Mouse (Mus musculus): Measurements from ENCODE around the gene Camk2b. TPM values are rescaled to one million over a fixed set of nuclear protein-coding genes. Genes with fewer than 3 reads are reported as not detected.
A peak's percentile ranks its signal among the peaks of the same experiment; 100 is the strongest.

Camk2b gene
- polyA plus RNA-seq, 1 experiment from 2014 or later = 12.1 TPM

DNA sequence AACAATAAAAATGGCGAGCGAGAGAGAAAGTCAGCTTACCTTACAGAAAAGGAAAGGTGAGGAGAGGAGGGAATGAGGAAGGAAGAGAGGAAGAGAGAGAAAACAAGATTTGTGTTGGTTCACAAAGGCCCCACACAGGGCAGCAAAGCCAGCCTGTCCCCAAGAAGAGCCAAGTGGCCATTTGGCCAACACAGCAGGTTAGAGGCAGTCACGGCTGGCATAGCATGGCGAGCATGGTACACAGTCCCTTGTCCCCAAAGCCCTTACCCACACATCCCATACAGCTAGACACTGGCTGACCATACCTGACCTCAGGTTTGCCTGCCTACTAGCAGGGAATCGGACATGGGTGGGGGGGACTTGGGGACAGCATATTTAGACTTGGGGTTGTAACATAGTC, 82.5 kb downstream of the Camk2b start:
- no peak for TF ChIP-seq CTCF (IDR thresholded peaks at IDR 0.05; ENCODE audit: low read depth)
- no peak overlapping the region for H3K4me3 ChIP-seq (ENCODE audit: low read depth, low read length)
- H3K9ac ChIP-seq (ENCODE audit: low read depth, low read length) = no peak overlapping the region
- ATAC-seq = no peak
- no peak overlapping the region for H3K4me2 ChIP-seq (replicated peaks; ENCODE audit: low read depth)
- H3K36me3 ChIP-seq (ENCODE audit: control insufficient read depth, insufficient read depth) = 0 out of 2 replicates have a peak, but pooled peaks cover 4% of the 10 kb centered on the region
- no peaks in the 10 kb centered on the region for H3K27me3 ChIP-seq (replicated peaks; ENCODE audit: control insufficient read depth, insufficient read depth, low read length)
- no peaks in the 10 kb centered on the region for H3K9me3 ChIP-seq (ENCODE audit: control insufficient read depth)
- no peaks in the 10 kb centered on the region for H3K4me1 ChIP-seq (replicated peaks; ENCODE audit: control insufficient read depth, insufficient read depth, low read length)
- 91% methylated on average over 5 of the region's 5 CpGs for WGBS
- no peak overlapping the region for H3K27ac ChIP-seq (ENCODE audit: low read depth, low read length)

DNA sequence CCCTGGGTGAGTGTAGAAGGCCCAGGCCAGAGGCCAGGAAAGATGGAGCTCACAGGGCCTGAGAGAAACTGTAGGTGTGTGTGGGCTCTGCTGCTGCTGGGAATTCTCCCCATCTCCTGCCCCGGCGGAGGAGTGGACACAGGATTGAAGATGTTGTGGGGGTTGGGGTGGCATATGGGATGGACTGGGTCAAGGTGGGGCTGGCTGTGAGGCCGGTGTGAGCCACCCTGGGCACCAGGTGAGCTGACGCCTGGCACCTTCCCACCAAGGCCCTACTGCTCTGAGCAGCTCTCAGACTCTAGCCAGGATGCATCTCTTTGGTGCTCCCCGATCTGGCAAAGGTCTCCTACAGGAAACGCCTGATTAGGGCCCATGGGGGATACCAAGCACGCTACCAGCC, 84.8 kb downstream of the Camk2b start:
- no peaks in the 10 kb centered on the region for H3K4me1 ChIP-seq (replicated peaks; ENCODE audit: control insufficient read depth, insufficient read depth, low read length)
- no peak for TF ChIP-seq CTCF (IDR thresholded peaks at IDR 0.05; ENCODE audit: low read depth)
- no peak overlapping the region for H3K27ac ChIP-seq (ENCODE audit: low read depth, low read length)
- 93% methylated on average over 7 of the region's 7 CpGs for WGBS
- H3K36me3 ChIP-seq (ENCODE audit: control insufficient read depth, insufficient read depth) = no peaks in the 10 kb centered on the region
- H3K9ac ChIP-seq (ENCODE audit: low read depth, low read length) = no peak overlapping the region
- no peaks in the 10 kb centered on the region for H3K27me3 ChIP-seq (replicated peaks; ENCODE audit: control insufficient read depth, insufficient read depth, low read length)
- H3K4me3 ChIP-seq (ENCODE audit: low read depth, low read length) = no peak overlapping the region
- ATAC-seq = no peak
- no peaks in the 10 kb centered on the region for H3K9me3 ChIP-seq (ENCODE audit: control insufficient read depth)
- no peak overlapping the region for H3K4me2 ChIP-seq (replicated peaks; ENCODE audit: low read depth)

DNA sequence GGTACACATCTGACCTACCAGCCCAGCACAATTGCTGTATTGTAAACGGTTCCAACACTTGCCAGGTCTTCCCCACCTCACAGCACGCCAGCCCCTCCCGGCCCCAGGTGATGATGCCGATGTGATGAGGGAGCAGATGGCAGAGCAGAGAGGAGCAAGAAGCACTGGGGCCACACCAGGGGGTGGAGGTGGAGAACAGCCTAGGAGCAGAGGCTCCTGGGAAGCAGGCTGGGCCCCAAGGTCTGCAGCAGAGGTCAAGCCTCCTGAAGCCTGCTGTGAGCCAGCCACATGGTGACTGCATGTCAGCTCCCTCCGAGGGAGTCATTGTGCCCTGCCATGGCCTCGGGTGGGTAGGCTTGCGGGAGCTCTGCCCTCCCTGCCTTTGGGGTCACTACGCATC, 85.6 kb downstream of the Camk2b start:
- Histone ChIP-seq H3K4me2 (replicated peaks; ENCODE audit: low read depth) (no peak overlapping the region), H3K9me3 (ENCODE audit: control insufficient read depth) (no peaks in the 10 kb centered on the region), H3K4me3 (ENCODE audit: low read depth, low read length) (no peak overlapping the region), H3K36me3 (ENCODE audit: control insufficient read depth, insufficient read depth) (no peaks in the 10 kb centered on the region; the same call in 1 of the 2 replicates), H3K27ac (ENCODE audit: low read depth, low read length) (no peak overlapping the region), H3K9ac (ENCODE audit: low read depth, low read length) (no peak overlapping the region), H3K4me1 (replicated peaks; ENCODE audit: control insufficient read depth, insufficient read depth, low read length) (no peaks in the 10 kb centered on the region), H3K27me3 (replicated peaks; ENCODE audit: control insufficient read depth, insufficient read depth, low read length) (no peaks in the 10 kb centered on the region)
- 64% methylated on average over 8 of the region's 8 CpGs for WGBS
- TF ChIP-seq CTCF (IDR thresholded peaks at IDR 0.05; ENCODE audit: low read depth) = no peak
- ATAC-seq = peak; percentile 41; the same call in 1 of the 2 replicates

DNA sequence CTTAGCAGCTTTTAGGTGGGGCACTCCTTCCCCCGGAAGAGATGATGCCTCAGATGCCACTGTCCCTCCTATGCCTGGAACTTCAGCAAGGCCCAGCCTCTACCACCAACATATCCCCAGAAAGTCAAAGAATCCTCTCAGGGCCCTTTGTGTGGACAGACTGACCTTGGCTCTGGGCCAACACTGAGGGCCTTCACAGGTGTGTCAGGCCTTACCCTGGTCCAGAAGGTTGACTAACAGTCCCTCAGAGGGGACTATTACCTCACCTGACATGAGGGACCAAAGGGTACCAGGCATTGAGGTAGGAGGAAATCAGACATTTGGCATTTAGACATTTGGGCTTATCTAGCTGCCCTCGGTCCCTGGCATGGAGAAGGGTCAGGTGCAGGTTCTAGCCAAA, 86.1 kb downstream of the Camk2b start:
- H3K9me3 ChIP-seq (ENCODE audit: control insufficient read depth) = no peaks in the 10 kb centered on the region
- no peak for TF ChIP-seq CTCF (IDR thresholded peaks at IDR 0.05; ENCODE audit: low read depth)

DNA sequence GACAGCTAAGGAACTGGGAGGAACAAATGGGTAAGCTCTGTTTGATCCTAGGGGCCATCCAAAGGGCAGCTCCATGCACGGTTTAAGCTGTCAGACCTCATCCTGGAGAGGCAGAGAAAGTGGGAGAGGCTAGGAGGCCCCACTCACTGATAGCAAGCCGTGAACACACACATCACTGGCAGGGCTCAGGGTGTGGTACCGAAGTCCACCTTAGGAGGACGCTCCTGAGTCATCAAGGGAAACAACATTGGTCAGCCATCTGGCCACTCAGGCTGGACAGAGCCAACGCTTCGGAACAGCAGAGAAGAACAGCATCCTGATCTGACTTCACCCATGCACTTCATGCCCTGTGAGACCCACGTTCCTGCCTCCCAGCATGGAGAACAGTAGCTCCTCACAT, 87.1 kb downstream of the Camk2b start:
- 58% methylated on average over 7 of the region's 7 CpGs for WGBS
- TF ChIP-seq CTCF (IDR thresholded peaks at IDR 0.05; ENCODE audit: low read depth) = peak; percentile 45; the same call in 1 of the 2 replicates
- no peaks in the 10 kb centered on the region for H3K4me1 ChIP-seq (replicated peaks; ENCODE audit: control insufficient read depth, insufficient read depth, low read length)
- H3K27ac ChIP-seq (ENCODE audit: low read depth, low read length) = no peak overlapping the region
- H3K27me3 ChIP-seq (replicated peaks; ENCODE audit: control insufficient read depth, insufficient read depth, low read length) = no peaks in the 10 kb centered on the region
- no peak for ATAC-seq
- no peak overlapping the region for H3K9ac ChIP-seq (ENCODE audit: low read depth, low read length)
- no peak overlapping the region for H3K4me2 ChIP-seq (replicated peaks; ENCODE audit: low read depth)
- H3K4me3 ChIP-seq (ENCODE audit: low read depth, low read length) = no peak overlapping the region
- no peaks in the 10 kb centered on the region for H3K9me3 ChIP-seq (ENCODE audit: control insufficient read depth)
- H3K36me3 ChIP-seq (ENCODE audit: control insufficient read depth, insufficient read depth) = no peaks in the 10 kb centered on the region; the same call in 1 of the 2 replicates

More for the DNA sequence above, 86.1 kb downstream of the Camk2b start:
- H3K36me3 ChIP-seq (ENCODE audit: control insufficient read depth, insufficient read depth) = no peaks in the 10 kb centered on the region; the same call in 1 of the 2 replicates
- no peaks in the 10 kb centered on the region for H3K4me1 ChIP-seq (replicated peaks; ENCODE audit: control insufficient read depth, insufficient read depth, low read length)
- WGBS = 79% methylated on average over 2 of the region's 2 CpGs
- H3K27me3 ChIP-seq (replicated peaks; ENCODE audit: control insufficient read depth, insufficient read depth, low read length) = no peaks in the 10 kb centered on the region
- no peak overlapping the region for H3K4me3 ChIP-seq (ENCODE audit: low read depth, low read length)
- no peak overlapping the region for H3K27ac ChIP-seq (ENCODE audit: low read depth, low read length)
- no peak overlapping the region for H3K9ac ChIP-seq (ENCODE audit: low read depth, low read length)
- no peak for ATAC-seq
- no peak overlapping the region for H3K4me2 ChIP-seq (replicated peaks; ENCODE audit: low read depth)

DNA sequence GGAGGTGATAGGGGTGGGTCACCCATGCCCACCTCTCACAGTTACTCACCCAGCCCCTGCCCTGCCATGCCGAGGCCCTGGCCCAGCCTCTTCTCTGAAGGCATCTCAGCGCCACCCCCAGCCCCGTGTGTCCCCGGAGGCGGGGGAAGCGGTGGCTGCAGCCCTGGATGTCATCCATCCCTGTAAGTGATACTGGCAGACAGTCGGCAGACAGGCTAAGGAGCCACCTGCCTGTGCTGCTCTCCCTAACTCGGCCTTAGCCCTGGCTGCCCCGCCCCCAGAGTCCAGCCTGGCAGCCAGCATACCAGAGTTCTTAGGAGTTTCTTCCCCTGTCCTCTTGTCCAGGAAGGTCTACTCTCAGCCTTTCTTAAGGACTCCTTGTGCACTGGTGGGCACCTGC, 90.1 kb downstream of the Camk2b start:
- WGBS = 26% methylated on average over 9 of the region's 9 CpGs
- H3K4me3 ChIP-seq (ENCODE audit: low read depth, low read length) = no peak overlapping the region
- H3K36me3 ChIP-seq (ENCODE audit: control insufficient read depth, insufficient read depth) = peaks cover 10% of the 10 kb centered on the region; the same call in 1 of the 2 replicates
- H3K9me3 ChIP-seq (ENCODE audit: control insufficient read depth) = no peaks in the 10 kb centered on the region
- H3K27me3 ChIP-seq (replicated peaks; ENCODE audit: control insufficient read depth, insufficient read depth, low read length) = no peaks in the 10 kb centered on the region
- no peak for TF ChIP-seq CTCF (IDR thresholded peaks at IDR 0.05; ENCODE audit: low read depth)
- no peak overlapping the region for H3K9ac ChIP-seq (ENCODE audit: low read depth, low read length)
- H3K4me1 ChIP-seq (replicated peaks; ENCODE audit: control insufficient read depth, insufficient read depth, low read length) = no peaks in the 10 kb centered on the region
- H3K27ac ChIP-seq (ENCODE audit: low read depth, low read length) = no peak overlapping the region
- no peak overlapping the region for H3K4me2 ChIP-seq (replicated peaks; ENCODE audit: low read depth)
- ATAC-seq = no peak

DNA sequence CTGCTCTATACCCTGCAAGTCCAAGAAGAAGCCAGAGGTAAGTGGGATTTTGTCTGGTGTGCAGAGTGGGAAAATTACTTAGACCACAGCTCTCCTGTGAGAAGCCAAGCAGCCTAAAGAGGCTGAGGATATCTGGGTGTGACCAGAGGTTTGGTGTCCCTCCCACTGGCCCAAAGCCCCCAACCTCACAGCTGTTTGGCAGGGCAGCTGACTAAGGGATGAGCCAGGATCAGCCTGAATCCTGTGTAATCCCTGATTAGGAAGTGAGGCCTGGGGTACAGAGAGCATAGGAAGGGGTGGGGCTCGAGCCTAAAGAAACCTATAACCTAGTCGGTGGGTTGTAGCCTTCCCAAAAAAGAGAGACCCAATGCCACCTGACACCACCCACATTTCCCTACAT, 91.1 kb downstream of the Camk2b start:
- no peak for TF ChIP-seq CTCF (IDR thresholded peaks at IDR 0.05; ENCODE audit: low read depth)
- H3K9me3 ChIP-seq (ENCODE audit: control insufficient read depth) = no peaks in the 10 kb centered on the region
- no peak overlapping the region for H3K4me3 ChIP-seq (ENCODE audit: low read depth, low read length)
- 78% methylated on average over 2 of the region's 2 CpGs for WGBS
- no peak overlapping the region for H3K27ac ChIP-seq (ENCODE audit: low read depth, low read length)
- no peak overlapping the region for H3K4me2 ChIP-seq (replicated peaks; ENCODE audit: low read depth)
- no peak for ATAC-seq
- H3K27me3 ChIP-seq (replicated peaks; ENCODE audit: control insufficient read depth, insufficient read depth, low read length) = no peaks in the 10 kb centered on the region
- no peak overlapping the region for H3K9ac ChIP-seq (ENCODE audit: low read depth, low read length)
- peaks cover 20% of the 10 kb centered on the region; the same call in 1 of the 2 replicates for H3K36me3 ChIP-seq (ENCODE audit: control insufficient read depth, insufficient read depth)
- no peaks in the 10 kb centered on the region for H3K4me1 ChIP-seq (replicated peaks; ENCODE audit: control insufficient read depth, insufficient read depth, low read length)

All from intestine, postnatal 0 days (tissue).